Mouse (Mus musculus) ES-E14 (cell line): ENCODE results near the gene Gca. TPM values are rescaled to one million over a fixed set of nuclear protein-coding genes. Genes with fewer than 3 reads are reported as not detected.

Experiments
- DNase-seq: peaks from one replicate; pipeline ENCODE4 v3.0.0-alpha.2; 2013; ENCODE audit warnings: low read depth, low spot score
- H3K27ac ChIP-seq: 2 replicates; pipeline ENCODE4 v1.5.1; 2012; ENCODE audit warnings: low read depth, mild to moderate bottlenecking, low read length, moderate library complexity, mixed read lengths; ENCODE audit not compliant: poor library complexity, insufficient read depth, severe bottlenecking
- H3K36me3 ChIP-seq: 2 replicates; pipeline ENCODE4 v1.6.1; 2012; ENCODE audit warnings: mild to moderate bottlenecking, low read length, moderate library complexity, mixed read lengths; ENCODE audit not compliant: control insufficient read depth, poor library complexity, insufficient read depth, severe bottlenecking
- H3K4me1 ChIP-seq, 2 experiments: fragments of 150-350 bp in 1 of 2; sonication (generic) in 1 of 2; 2 replicates each; pipeline ENCODE4 v1.6.1; 2012; ENCODE audit warnings: low read length in 2 of 2, mild to moderate bottlenecking in 1 of 2, mixed read lengths in 1 of 2; ENCODE audit not compliant: control insufficient read depth in 2 of 2, insufficient read depth in 2 of 2, poor library complexity in 1 of 2
- H3K4me3 ChIP-seq, 2 experiments: fragments of 150-350 bp in 1 of 2; sonication (generic) in 1 of 2; 2 replicates each; pipeline ENCODE4 v1.5.1; 2012; ENCODE audit warnings: low read length in 2 of 2, low read depth in 1 of 2, mild to moderate bottlenecking in 1 of 2, mixed read lengths in 1 of 2; ENCODE audit not compliant: insufficient read depth in 1 of 2, poor library complexity in 1 of 2, severe bottlenecking in 1 of 2
- H3K9ac ChIP-seq: 2 replicates; pipeline ENCODE4 v1.6.1; 2012; ENCODE audit warnings: low read depth, mild to moderate bottlenecking, low read length, mixed read lengths; ENCODE audit not compliant: poor library complexity, insufficient read depth, severe bottlenecking
- H3K9me3 ChIP-seq: fragments of 150-350 bp; sonication (generic); 2 replicates; pipeline ENCODE4 v1.6.1; 2012; ENCODE audit warnings: low read depth, mild to moderate bottlenecking, low read length; ENCODE audit not compliant: control insufficient read depth, insufficient read depth
- CHD2 ChIP-seq: IDR thresholded peaks from 2 replicates; pipeline ENCODE4 v1.6.1; 2014; ENCODE audit warnings: mild to moderate bottlenecking, low read depth, low read length, inconsistent platforms
- HCFC1 ChIP-seq: IDR thresholded peaks from 2 replicates; pipeline ENCODE4 v1.6.1; 2012; ENCODE audit warnings: low read length, inconsistent platforms, borderline replicate concordance; ENCODE audit not compliant: insufficient read depth
- MAFK ChIP-seq: IDR thresholded peaks from 2 replicates; pipeline ENCODE4 v1.6.1; 2014; ENCODE audit warnings: mild to moderate bottlenecking, low read depth, low read length, inconsistent platforms; ENCODE audit not compliant: insufficient read depth
- ZC3H11A ChIP-seq: IDR thresholded peaks from 2 replicates; pipeline ENCODE4 v1.6.1; 2012; ENCODE audit warnings: low read depth, mild to moderate bottlenecking, inconsistent platforms, low read length, borderline replicate concordance
- ZNF384 ChIP-seq: IDR thresholded peaks from 2 replicates; pipeline ENCODE4 v1.6.1; 2012; ENCODE audit warnings: low read depth, low read length, inconsistent platforms
- in situ Hi-C, 2 experiments: fragments of 600-800 bp; cut with MboI; formaldehyde crosslinking; loops; one replicate each; pipeline ENCODE4 v1.15.1; 2025; ENCODE audit warnings: low sequenced_read_pairs in 2 of 2, inconsistent platforms in 1 of 2; ENCODE audit not compliant: unreplicated experiment in 2 of 2
- total RNA-seq: library from RNA; depleted of rRNA; stranded (reverse); fragments of 300-350 nt; gene quantifications from 2 replicates; pipeline ENCODE4 v1.2.3, GENCODE M21; 2012

Gene Gca
- total RNA-seq, 1 experiment = 11.5 TPM

DNA sequence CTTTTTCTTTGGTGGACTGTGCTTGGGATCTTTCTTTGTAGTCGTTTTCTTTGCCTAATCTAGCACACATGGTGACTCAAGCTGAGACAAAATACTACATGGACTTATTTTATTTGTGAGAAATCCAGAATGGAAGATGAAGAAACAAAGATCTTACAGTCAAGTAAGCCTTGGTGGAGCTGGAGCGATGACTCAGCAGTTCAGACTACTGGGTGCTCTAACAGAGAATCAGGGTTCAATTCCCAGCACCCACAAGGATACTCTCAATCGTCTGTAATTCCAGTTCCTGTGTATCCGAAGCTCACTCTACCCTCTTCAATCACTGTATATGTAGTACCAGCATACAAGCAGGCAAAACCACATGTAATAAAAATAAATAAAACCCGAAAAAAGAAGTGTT is 6.2 kb downstream of the Gca start:
- Histone ChIP-seq H3K9me3 (no peaks in the 10 kb centered on the region), H3K4me1 (peaks cover 0 to 2% of the 10 kb centered on the region in 2 experiments; a peak in 1 of 4 replicates), H3K36me3 (no peaks in the 10 kb centered on the region), H3K27ac (no peak overlapping the region), H3K4me3 (no peak overlapping the region), H3K9ac (no peak overlapping the region)
- in situ Hi-C loops = no loop called here
- DNase-seq = no peak
- TF ChIP-seq MAFK (peak; percentile 71), CHD2 (no peak)

- in situ Hi-C loops = no loop called here
- Histone ChIP-seq H3K27ac (no peak overlapping the region), H3K9ac (no peak overlapping the region), H3K4me3 (no peak overlapping the region), H3K9me3 (no peaks in the 10 kb centered on the region), H3K4me1 (peaks cover 0 to 2% of the 10 kb centered on the region in 2 experiments; a peak in 1 of 4 replicates), H3K36me3 (no peaks in the 10 kb centered on the region)
- TF ChIP-seq ZNF384 (no peak), CHD2 (no peak), ZC3H11A (no peak), MAFK (no peak), HCFC1 (no peak)
- DNase-seq = no peak
These were observed 6.7 kb downstream of the Gca start for GRCm38 (mm10) chr2:62670767-62671166.

- Histone ChIP-seq H3K36me3 (no peaks in the 10 kb centered on the region; the same call in 1 of the 2 replicates), H3K4me3 (no peak overlapping the region), H3K9ac (no peak overlapping the region), H3K9me3 (no peaks in the 10 kb centered on the region), H3K4me1 (no peaks in the 10 kb centered on the region), H3K27ac (no peak overlapping the region)
- in situ Hi-C loops = no loop called here
- TF ChIP-seq ZC3H11A = no peak
- no peak for TF ChIP-seq ZNF384
- no peak for TF ChIP-seq MAFK
- no peak for TF ChIP-seq CHD2
- TF ChIP-seq HCFC1 = no peak
- no peak for DNase-seq
These were observed 8.7 kb downstream of the Gca start for GRCm38 (mm10) chr2:62672788-62673187.

- Histone ChIP-seq H3K4me1 (peaks cover 0 to 2% of the 10 kb centered on the region in 2 experiments; a peak in 1 of 4 replicates), H3K27ac (no peak overlapping the region), H3K4me3 (no peak overlapping the region), H3K36me3 (no peaks in the 10 kb centered on the region; the same call in 1 of the 2 replicates), H3K9ac (no peak overlapping the region), H3K9me3 (no peaks in the 10 kb centered on the region)
- DNase-seq = no peak
- TF ChIP-seq HCFC1 (no peak), MAFK (no peak), ZC3H11A (no peak), CHD2 (no peak), ZNF384 (no peak)
- in situ Hi-C loops = no loop called here
These were observed 17.6 kb downstream of the Gca start for GRCm38 (mm10) chr2:62681667-62682066.
